Mouse (Mus musculus) heart, postnatal 0 days (tissue): ENCODE results near the gene Ptprh.
"Not testable (repeated sequence)": the region's sequence is repeated elsewhere in the genome, so short reads cannot be mapped to it uniquely, and the experiment has no call there.

Experiments
- CTCF ChIP-seq: IDR thresholded peaks from 2 replicates; pipeline ENCODE4 v1.5.1; 2016; ENCODE audit warnings: antibody characterized with exemption, control low read depth, low read depth
- EP300 ChIP-seq: IDR thresholded peaks from 2 replicates; pipeline ENCODE4 v1.6.1; 2016; ENCODE audit warnings: antibody characterized with exemption, low read depth

- not testable (repeated sequence) for TF ChIP-seq CTCF, EP300
Observed at GRCm38 (mm10) chr7:4530166-4530565, 73.7 kb downstream of the Ptprh start.
